Mouse (Mus musculus) stomach, postnatal 0 days (tissue): ENCODE data around the gene Gm17542.

Source experiments
- CTCF ChIP-seq: IDR thresholded peaks from 2 replicates; pipeline ENCODE4 v1.5.1; 2016; ENCODE audit warnings: antibody characterized with exemption, low read depth, mild to moderate bottlenecking, moderate library complexity
- EP300 ChIP-seq: optimal IDR thresholded peaks from 2 replicates; pipeline ENCODE3; 2016; ENCODE audit warnings: antibody characterized with exemption

DNA sequence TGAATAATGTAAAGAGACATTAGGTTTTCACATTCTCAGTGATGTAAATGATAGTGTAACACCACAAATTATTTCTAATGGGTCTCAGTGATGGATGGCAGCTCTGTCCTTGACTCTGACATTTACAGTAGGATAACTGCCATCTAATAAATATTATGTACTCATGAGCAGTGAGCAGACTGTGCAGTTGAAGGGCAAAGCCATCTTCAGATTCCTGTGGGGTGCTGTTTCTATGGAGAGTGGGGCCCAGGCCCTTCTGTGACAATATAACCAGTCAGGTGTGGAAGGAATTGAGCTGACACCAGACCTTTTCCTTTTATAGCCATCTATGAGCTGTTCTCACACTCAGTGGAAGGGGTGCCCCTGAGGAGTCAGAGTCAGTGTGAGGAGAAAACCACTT, 21.8 kb upstream of the Gm17542 start:
- TF ChIP-seq CTCF, result no peak
- TF ChIP-seq EP300, result no peak
